Mouse (Mus musculus) embryo, embryonic 11.5 days (tissue): Measurements from ENCODE around the gene Jmjd4.

Experiments
- DNase-seq: peaks from one replicate; pipeline ENCODE4 v3.0.0-alpha.2; 2012; ENCODE audit warnings: low read depth, low spot score

The Jmjd4 gene

GRCm38 (mm10) chr11:59449741-59450229 lies at the start of gene Jmjd4:
Gene Jmjd4, plus strand, starts transcription at chr11:59450045.
- DNase-seq = peak; percentile 84

- DNase-seq = no peak
Measured at GRCm38 (mm10) chr11:59400876-59401275, 49.0 kb upstream of the Jmjd4 start.

DNA sequence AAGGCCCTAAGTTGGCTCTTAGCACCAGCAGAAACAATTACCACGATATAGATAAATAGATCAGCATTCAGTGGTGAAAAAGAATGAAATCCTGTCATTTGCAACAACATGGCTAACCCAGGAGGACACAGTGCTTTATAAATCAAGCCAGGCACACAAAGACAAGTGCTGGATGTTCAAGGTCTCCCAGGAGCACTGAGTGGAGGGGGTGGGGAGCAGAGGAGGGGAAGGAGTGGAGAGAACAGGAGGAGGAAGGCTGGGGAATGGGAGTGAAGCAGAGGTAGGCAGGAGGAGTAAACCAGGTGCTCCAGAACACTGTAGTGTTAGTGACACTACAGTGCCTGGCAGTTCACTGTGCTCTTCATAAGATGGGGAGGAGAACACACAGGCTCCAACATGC lies 44.1 kb upstream of the Jmjd4 start:
- no peak for DNase-seq

DNA sequence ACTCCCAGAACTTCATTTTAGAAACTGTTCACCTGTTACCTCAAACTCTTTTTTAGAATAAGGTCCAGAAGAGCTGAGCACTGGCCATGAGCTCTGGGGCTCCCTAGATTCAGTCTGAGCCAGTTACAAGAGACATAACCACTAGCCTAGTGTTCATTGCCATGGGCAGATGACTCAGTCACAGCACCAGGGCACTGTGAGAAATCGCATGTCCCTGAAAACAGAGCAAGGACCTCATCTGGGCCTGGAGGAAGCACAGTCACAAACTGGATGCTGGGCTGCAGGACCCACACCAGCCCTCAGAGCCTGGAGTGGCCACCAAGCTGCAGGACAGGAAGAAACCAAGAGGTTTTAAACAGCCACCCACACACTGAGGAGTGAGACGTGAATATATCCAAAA lies 39.0 kb upstream of the Jmjd4 start:
- no peak for DNase-seq

GRCm38 (mm10) chr11:59412058-59412457 lies 37.8 kb upstream of the Jmjd4 start:
- DNase-seq = no peak

GRCm38 (mm10) chr11:59412999-59413863 lies 36.6 kb upstream of the Jmjd4 start:
- DNase-seq = no peak

GRCm38 (mm10) chr11:59418708-59419107 lies 31.1 kb upstream of the Jmjd4 start:
- no peak for DNase-seq

DNA sequence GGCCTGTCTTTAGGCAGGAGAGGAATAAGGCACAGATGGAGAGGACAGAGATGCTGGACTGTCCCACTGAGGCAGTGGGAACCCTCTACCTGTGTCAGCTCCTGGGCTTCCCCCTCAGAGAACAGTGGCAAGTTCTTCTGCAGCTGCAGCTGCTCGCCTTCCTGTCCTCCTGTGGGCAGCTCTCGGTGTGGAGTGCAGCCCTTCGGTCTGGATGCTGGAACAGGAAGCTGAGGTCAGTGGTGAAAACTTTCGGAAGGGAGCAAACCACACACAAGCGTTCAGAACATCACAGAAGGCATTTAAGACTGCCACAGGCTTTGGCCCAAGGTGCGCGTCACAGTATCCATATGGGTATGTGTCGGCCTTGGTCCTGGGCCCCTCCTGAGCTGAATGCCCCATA lies 28.4 kb upstream of the Jmjd4 start:
- no peak for DNase-seq

- DNase-seq = no peak
Measured at GRCm38 (mm10) chr11:59421967-59422366, 27.9 kb upstream of the Jmjd4 start.

- DNase-seq = no peak
Measured at GRCm38 (mm10) chr11:59423010-59423588, 26.7 kb upstream of the Jmjd4 start.

DNA sequence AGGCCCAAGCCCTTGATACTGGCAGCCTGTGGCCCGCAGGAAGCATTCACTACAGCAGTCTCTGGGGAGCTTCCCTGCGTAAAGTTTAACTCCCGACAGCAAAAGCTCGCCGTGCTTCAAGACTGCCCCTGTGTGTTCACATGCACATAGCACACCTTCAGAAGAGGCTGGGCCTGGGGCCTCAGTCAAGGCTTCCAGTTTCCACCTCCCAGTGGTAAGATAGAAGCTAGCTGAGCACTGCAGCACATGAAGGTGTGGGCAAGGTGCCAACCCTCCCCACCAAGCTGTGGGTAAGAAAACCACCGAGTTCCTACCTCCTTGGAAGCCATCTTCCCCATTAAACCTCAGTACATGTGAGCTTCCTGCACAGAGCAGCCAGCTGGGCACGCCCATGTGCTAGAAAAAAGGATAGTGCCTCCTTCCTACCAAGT lies 24.2 kb upstream of the Jmjd4 start:
- peak; percentile 11 for DNase-seq

- no peak for DNase-seq
Measured at GRCm38 (mm10) chr11:59428057-59428660, 21.7 kb upstream of the Jmjd4 start.

GRCm38 (mm10) chr11:59429959-59430358 lies 19.9 kb upstream of the Jmjd4 start:
- DNase-seq = no peak

DNA sequence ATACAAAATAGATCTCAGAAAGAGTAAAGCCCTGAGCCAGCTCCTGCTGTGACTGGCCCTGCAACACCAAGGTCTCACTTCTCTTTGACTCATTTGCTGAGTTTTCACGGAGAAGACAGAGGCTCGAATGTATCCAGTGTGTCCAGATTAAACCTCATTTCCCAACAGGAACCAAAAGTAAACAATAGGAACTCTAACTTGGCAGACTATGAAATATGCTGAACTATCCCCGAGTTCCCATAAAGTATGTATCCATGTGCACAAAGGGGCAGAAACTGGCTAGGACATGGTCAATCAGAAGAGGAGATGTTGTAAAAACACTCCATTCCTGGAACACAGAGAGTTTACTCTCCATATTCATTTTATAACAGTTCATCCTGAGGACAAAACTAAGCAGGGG lies 17.6 kb upstream of the Jmjd4 start:
- DNase-seq = no peak

GRCm38 (mm10) chr11:59437954-59438353 lies 11.9 kb upstream of the Jmjd4 start:
- DNase-seq = no peak

DNA sequence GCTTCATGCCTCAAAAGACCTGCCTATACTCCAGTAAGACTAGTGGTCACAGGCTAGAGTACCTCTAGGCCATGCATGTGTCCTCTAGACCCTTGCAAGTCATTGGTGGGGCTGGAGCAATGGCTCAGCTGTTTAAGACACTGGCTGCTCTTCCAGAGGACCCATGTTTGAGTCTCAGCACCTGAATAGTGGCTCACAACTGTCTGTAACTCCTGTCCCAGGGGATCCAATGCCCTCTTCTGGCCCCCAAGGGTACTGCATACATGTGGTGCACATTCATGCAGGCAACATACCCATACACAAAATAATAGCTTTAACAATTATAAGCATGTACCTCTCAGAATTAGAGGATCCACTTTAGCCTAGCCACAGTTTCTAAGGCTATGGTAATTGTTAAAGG lies 6.7 kb upstream of the Jmjd4 start:
- DNase-seq = no peak

GRCm38 (mm10) chr11:59450230-59450771 lies 456 bp downstream of the Jmjd4 start:
- no peak for DNase-seq

DNA sequence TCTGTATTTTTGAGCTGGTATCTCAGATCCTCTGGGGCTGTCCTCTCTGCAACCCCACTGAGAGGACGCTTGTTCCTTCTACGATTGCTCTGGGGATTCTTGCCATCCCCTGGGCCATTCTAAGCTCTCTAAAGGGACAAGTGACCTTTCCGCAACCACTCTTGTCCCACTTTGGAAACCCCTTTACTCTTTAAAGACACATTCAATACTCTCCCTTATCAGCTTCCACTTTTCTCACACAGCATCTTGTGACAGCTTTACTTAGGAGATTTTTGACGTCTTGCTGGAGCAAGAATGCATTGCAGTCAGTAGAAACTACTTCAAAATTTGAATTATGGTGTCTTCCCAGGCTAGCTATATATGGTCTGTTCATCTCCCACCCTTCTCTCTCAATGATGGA lies 1.2 kb downstream of the Jmjd4 start, which contains the start of gene Snap47:
TSS of gene Snap47 (minus strand) at position 101 of the 400 bp plus-strand sequence.
- no peak for DNase-seq

DNA sequence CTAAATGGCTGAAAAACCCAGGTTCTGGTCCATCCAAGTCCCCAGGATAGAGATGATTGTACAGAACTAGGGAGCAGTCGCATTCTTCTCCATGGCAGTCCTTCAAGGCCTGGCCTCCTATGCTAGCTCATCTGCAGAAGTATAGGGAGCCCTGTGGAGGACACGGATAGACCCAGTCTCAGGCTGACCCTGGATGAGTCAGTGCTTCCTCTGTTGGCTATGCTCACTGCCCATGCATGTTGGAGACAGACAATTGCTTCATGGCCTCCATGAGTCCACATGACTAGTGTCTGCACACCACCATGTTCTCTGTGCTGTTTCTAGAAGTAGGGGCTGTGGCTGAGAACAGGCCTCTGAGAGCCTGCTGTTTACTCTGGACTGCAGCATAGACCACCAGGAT lies 6.5 kb downstream of the Jmjd4 start:
- DNase-seq = no peak

- no peak for DNase-seq
Measured at GRCm38 (mm10) chr11:59456891-59457290, 7.0 kb downstream of the Jmjd4 start.

DNA sequence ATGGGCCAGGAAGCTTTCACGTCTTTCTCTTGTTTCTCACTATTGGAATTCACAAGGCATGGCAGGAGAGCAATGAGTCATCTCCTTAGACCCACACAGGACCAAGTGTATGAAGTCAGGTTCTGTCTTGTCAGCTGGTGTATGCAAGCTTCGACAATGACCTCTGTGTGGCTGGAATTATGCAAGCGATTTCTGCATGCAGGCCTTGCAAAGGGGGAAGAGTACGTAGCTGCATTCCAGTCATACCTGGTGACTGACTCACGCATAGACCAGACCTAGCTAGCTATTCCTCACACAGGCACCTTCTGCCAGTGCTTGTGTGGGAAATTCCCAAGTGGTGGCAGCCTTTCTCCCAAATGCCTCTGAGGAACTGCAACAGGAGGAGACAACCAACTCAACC lies 9.1 kb downstream of the Jmjd4 start:
- no peak for DNase-seq

DNA sequence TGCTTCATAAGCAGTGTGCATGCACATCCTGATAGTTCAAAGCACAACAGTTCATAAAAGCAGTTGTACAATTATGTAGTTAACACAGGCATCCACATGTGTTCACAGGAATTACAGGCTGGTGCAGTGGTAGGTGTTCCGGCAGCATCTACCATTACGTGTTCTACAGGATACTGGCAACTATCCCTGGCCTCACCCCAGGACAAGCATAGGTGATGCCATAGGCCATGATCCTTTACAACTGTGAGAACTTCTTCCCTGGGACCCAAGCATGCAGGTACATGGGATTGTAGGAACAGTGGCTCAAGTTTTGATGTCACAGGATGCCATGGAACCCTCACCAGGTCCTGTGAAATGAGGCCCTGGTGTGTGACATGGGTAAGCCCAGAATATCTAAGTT lies 10.6 kb downstream of the Jmjd4 start:
- DNase-seq = no peak
